Mouse (Mus musculus) urinary bladder, adult 18-20 months (tissue): ENCODE measurements around the gene Ugt1a6b.
A peak's percentile ranks its signal among the peaks of the same experiment; 100 is the strongest.
"Not testable (repeated sequence)": the region's sequence is repeated elsewhere in the genome, so short reads cannot be mapped to it uniquely, and the experiment has no call there.

Experiments used
- DNase-seq, 2 experiments: peaks; one replicate each; pipeline ENCODE4 v3.0.0; 2022; ENCODE audit warnings: low spot score in 2 of 2, mixed read lengths in 2 of 2

Ugt1a6b gene

DNA sequence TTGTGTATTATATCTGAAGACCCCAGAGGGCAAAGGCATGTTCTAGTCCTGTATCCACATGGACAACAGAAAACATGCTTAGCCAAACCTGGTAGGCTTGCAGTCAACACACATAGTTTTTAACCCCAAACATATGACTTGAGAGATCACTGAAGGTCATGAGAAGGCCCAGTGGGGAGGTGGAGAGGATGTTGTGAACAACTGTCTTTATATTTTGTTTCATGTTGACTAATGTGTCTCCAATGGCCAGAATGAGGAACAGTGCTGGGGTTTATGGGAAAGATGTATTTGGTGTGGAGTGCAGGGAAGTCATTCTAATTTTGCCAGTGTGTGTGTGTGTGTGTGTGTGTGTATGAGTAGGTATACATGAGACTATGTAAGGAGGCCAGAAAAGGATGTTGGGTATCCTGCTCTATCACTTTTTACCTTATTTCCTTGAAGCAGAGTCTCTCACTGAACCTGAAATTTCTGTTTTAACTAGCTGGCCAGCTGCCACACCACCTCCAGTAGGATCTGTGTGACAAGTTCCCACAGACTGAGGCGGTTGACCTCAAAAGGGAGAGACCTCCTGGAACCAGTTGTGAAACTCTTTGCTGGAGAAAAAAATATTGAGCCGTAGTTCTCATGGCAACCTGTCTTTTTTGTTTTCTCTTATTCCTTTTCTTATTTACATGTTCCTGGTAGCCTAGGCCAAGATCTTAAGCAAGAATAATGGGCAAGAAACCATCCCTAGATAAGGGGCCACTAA lies 121.2 kb downstream of the Ugt1a6b start:
- peak in 1 of 2 experiments; percentile 77 for DNase-seq

DNA sequence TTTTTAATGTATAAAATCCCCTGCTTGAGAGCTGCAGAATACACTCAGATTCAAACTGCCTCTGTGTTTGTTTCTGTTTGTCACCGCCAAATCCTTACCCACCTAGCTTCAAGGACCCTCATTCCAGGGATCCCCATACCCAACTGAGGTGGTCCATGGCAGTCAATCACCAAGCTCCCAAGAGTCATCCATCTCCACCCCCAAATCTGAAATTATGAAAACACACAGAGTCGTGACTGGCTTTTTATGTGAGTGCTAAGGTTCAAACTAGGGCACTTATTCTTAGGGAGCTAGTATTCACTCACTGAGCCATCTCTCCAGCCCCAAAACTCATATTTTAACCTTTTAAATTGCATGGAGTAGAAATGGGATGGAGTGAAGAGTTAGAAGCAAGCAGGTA lies 122.2 kb downstream of the Ugt1a6b start:
- not testable (repeated sequence) for DNase-seq

DNA sequence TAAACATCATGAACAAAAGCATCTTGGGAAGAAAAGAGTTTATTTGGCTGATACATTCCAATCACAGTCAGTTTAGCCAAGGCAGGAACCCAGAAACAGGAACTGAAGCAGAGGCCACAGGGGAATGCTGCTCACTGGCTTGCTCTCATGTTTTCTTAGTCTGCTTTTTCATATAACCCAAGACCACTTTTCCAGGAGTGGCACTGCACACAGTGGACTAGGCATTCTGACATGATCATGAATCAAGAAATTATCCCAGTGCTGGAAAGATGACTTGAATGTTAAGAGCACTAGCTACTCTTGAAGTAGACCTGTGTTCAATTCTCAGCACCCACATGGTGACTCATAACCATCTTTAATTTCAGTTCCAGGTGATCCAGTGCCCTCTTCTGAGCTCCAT lies 122.7 kb downstream of the Ugt1a6b start:
- DNase-seq: no peak

GRCm38 (mm10) chr1:88226670-88227379 lies 123.8 kb downstream of the Ugt1a6b start, which contains the start of gene Mroh2a:
Mroh2a (plus strand) TSS chr1:88226986.
- peak in 1 of 2 experiments; percentile 11 for DNase-seq

- no peak for DNase-seq
Observed at GRCm38 (mm10) chr1:88227482-88227881, 124.4 kb downstream of the Ugt1a6b start.

- peak in 1 of 2 experiments; percentile 18 for DNase-seq
Observed at GRCm38 (mm10) chr1:88228121-88228520, 125.1 kb downstream of the Ugt1a6b start.

DNA sequence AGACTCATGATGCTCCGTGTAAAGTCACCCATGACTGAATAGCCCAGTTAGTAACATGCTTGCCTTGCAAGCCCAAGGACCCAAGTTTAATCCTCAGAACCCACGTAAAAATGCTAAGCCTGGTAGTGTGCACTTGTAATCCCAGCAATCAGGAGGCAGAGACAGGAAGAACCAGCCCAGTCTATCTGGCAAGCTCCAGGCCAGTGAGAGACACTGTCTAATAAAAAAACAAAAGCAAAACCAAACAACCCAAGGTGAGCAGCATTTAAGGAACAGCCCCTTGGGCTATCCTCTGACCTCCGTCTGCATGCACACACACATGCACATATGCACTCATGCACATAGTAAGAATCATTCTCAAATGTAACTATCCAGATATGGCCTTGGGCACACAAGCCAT lies 126.5 kb downstream of the Ugt1a6b start:
- no peak for DNase-seq

DNA sequence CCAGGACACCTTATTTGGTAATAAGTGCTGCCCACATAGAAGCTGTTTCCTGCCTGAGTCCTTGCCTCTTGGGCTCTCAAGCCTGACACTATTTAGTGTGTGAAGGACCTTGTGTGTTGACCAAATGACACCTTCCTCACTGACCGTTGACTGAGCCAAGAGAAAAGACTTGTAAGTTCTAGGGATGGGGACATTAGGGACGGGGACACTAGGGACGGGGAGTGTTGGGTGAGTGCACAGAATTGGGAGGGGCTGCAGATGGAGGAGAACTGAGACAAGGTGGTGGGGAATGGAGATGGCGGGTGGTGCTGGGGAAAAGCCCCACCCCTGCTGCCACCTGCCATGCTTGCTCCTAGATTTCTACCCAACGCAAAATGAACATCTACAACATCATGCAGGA lies 126.9 kb downstream of the Ugt1a6b start:
- peak in 1 of 2 experiments; percentile 23 for DNase-seq

- peak in 1 of 2 experiments; percentile 6 for DNase-seq
Observed at GRCm38 (mm10) chr1:88230421-88230820, 127.4 kb downstream of the Ugt1a6b start.

GRCm38 (mm10) chr1:88230981-88231802 lies 128.1 kb downstream of the Ugt1a6b start:
- no peak for DNase-seq

DNA sequence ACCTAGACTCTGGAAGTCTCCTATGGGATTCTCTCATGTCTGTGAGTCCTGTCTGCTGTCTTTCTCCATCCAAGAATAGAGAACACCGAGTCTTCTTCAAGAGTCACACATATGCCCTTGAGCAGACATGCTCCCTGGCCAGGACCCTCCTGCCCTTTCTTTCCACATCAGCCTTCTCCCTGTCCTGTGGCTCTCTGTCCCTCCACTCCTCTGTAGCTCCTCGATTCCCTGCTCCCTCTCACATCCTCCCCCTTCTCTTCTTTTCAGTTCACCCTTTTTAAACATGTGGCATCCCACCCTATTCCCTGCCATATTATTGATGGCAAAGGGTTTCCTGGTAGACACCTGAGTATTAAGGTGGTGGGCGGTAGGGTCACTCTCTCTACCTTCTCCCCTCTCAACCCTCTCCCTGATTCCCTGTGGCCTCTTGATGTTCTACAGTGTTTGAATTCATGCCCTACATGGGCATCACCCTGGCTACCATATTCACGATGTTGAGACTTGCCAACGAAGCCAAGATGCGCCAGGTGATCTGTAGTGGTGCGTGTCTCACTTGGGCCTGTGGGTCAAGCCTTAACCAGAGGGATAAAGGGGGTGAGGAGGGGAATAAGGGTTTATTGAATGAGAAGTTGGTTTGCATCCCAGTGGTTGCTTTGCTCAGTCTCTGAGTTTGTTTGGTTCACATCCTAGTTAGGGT lies 128.9 kb downstream of the Ugt1a6b start:
- DNase-seq: peak in 1 of 2 experiments; percentile 9

DNA sequence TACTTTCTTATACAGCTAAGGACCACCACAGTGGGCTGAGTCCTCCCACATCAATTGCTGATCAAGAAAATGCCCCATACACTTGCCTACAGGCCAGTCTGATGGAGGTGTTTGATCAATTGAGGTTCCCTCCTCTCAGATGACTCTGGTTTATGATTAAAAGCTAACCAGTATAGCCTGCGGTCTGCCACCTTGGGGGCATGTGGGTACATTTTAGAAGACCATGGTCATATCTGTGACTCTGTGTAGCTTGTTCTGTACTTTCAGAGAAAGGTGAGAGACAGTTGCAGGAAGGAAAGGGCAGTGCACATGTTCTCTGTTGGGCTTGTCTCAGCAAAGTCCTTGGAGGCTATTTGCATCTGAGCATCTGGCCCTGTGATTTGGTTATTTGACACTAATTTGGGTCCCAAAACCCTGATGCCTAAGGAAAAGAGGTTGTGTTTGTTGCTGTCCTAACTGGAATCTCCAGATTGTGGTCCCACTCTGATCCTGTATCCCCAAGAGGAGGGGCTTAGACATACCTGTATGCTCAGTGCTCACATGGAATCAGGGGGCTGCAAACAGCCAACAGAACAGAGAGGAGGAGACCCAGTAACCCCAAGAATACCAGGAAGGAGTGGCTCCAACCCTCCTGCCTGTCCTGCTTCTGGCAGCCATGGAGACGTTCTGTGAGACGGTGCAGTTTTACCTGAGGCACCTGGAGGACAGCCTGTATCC lies 129.8 kb downstream of the Ugt1a6b start:
- DNase-seq: no peak

DNA sequence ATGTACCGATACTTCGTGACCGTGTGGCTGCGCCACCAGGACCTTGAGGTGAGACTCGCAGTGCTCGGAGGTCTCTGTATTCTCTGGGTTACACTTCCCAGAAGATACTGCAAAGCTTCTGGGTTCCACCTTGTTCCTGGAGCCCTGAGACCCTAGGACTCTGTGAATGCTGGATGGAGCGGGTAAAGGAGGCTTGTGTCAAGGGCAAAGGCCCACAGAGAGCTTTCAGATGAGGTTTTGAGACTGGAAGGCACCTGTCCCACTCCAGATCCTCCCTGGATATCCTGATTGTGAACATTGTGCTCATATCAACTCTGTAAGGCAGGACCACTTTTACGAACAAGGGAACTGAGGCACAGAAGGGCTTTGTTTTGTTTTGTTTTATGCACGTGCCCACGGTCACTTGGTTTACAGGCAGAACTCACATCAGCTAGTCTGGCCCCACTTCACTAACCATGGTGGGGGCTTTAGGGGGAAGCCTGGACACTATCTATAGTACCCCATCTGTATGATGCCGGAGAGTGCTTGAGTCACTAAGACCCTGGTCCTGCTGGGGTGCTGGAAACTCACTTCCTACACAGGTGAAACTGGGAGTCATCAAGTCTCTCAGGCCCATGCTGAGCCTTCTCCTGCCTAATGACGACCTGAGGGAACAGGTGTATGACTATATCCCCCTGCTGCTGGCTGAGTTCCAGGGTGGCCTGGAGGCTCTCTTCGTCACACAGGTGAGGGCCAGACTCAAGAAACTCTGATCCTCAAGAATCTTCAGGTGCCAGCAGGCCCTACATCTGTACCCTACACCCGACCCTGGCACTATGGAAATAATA lies 130.6 kb downstream of the Ugt1a6b start:
- DNase-seq: no peak

DNA sequence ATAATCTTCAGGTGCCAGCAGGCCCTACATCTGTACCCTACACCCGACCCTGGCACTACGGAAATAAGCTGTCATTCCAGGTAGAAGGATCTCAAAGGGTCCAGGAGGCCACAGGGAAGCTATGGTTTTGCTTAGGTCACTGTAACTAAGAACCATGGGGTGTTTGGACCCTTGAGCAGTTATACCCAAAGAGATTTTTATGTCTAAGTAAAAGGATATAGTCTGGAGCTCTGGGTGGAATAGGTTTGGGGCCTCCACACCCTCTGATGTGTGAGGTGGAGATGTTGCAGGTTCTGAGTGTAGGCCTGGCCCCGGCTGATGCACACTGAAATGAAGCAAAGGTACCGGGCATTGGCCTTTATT lies 131.2 kb downstream of the Ugt1a6b start:
- no peak for DNase-seq

DNA sequence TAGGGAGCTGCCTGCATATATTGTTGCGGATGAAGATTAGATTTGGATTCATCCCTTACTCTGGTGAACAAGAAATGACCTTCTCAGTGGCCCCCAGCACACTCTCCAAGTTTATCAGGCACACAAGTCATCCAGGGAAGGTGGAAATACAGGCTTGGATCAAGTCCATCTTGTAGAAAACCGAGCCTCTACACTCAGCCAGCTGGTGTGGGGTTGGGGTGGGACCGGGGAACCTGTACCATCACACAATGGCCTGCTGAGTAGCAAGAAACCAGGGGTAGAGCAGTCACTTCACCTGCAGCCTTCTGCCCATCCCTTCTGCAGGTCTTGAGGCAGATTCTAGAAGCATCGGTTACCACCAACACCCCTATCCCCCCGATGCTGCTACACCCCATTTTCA lies 131.6 kb downstream of the Ugt1a6b start:
- DNase-seq: no peak

- DNase-seq: no peak
Observed at GRCm38 (mm10) chr1:88235046-88235893, 132.2 kb downstream of the Ugt1a6b start.

- DNase-seq: no peak
Observed at GRCm38 (mm10) chr1:88235894-88236415, 132.9 kb downstream of the Ugt1a6b start.

DNA sequence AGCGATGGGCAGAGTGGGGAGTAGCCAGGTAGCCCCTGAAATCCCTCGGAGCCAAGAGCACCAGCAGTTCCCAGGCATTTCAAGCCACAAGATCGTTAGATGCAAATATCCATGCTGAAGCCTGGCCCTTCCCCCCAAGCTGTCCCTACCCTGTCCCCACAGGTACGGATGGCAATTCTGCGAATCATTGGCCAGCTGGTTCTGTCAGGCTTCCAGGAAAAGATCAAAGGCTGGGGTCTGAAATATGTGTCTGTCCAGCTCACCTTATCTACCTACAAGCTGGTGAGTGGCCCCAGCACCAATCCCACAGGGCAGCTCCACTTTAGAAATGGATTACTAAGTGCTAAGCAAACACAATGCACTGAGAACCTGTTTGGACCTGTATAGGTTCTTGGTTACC lies 134.3 kb downstream of the Ugt1a6b start:
- no peak for DNase-seq

DNA sequence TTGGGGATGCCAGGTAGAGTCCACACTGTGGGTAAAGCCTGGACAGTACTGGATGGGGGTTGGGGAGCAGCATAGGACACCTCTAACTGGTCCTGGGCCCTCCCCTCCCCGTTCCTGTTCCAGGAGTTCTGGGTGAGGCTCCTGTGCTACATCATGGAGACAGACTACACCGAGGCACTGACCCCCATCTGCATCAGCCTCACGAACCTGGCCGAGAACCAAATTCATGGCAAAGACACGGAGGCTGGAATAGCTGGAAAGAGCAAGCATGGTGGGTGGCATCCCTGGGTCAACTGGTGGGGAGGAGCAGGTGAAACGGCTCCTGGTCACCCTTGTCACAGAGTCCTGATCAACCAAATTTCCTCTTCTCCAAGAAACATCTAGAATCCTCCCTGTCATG lies 135.7 kb downstream of the Ugt1a6b start:
- DNase-seq: no peak
